Mouse (Mus musculus) bone marrow macrophage, adult 2 months (primary cell): ENCODE measurements at regions not wholly inside any gene's neighbourhood (a gene's known extent, or its start where the extent isn't known, plus 50 kb on each side); places are given as distances from the start of the nearest gene placed in this dataset.

Source experiments
- CTCF ChIP-seq: IDR thresholded peaks from 2 replicates; pipeline ENCODE4 v1.5.1; 2012; ENCODE audit warnings: low read depth, mild to moderate bottlenecking, low read length, moderate library complexity
- POLR2A ChIP-seq: IDR thresholded peaks from 2 replicates; pipeline ENCODE4 v1.6.1; 2012; ENCODE audit warnings: mild to moderate bottlenecking, low read depth, low read length, borderline replicate concordance

DNA sequence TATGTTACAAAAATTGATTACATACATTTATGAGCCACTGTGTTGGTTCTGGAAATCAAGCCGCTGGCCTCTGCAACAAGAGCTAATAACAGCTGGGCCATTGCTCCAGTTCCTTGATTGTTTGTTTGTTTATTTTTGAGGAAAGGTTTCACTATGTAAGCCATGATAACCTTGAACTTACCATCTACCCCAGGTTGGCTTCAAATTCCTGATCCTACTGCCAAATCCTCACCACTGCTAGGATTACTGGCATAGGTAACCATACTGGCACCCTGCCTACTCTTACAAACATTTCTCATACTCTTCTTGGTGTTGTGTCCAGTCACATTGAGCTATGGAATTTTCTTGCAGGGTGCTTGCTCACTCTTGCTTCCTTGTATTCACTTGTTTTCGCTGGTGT, 720.6 kb downstream of the Ets1 start:
- TF ChIP-seq POLR2A: no peak
- no peak for TF ChIP-seq CTCF
